Mouse (Mus musculus): Measurements from ENCODE around the gene Gm3685. TPM values are rescaled to one million over a fixed set of nuclear protein-coding genes. Genes with fewer than 3 reads are reported as not detected.

The Gm3685 gene
- polyA plus RNA-seq (2014; fragmentation: Illumina TruSeq; extraction: RNeasy Lipid Tissue Mini Kit (QIAGEN cat#74804); ENCODE audit: low read depth, low replicate concordance): not detected

GRCm38 (mm10) chr14:7044870-7045269, at the start of gene Gm3685:
Gm3685 (minus strand) TSS chr14:7044970.

GRCm38 (mm10) chr14:7026781-7027749, 17.7 kb downstream of the Gm3685 start, which contains the start of gene Gm10406:
Gm10406 (minus strand) TSS chr14:7027449.

Other genes starting within 250 kb of the Gm3685 start
- not detected for gene Gm3642, start 204.7 kb downstream of the Gm3685 start, polyA plus RNA-seq (2014; fragmentation: Illumina TruSeq; extraction: RNeasy Lipid Tissue Mini Kit (QIAGEN cat#74804); ENCODE audit: low read depth, low replicate concordance)
- 0.38 TPM for gene Gm3667, start 155.0 kb downstream of the Gm3685 start, polyA plus RNA-seq (2014; fragmentation: Illumina TruSeq; extraction: RNeasy Lipid Tissue Mini Kit (QIAGEN cat#74804); ENCODE audit: low read depth, low replicate concordance)
- gene Gm6356, start 71.2 kb downstream of the Gm3685 start, polyA plus RNA-seq (2014; fragmentation: Illumina TruSeq; extraction: RNeasy Lipid Tissue Mini Kit (QIAGEN cat#74804); ENCODE audit: low read depth, low replicate concordance): not detected
- 0.47 TPM for gene Gm10406, start 17.5 kb downstream of the Gm3685 start, polyA plus RNA-seq (2014; fragmentation: Illumina TruSeq; extraction: RNeasy Lipid Tissue Mini Kit (QIAGEN cat#74804); ENCODE audit: low read depth, low replicate concordance)
- gene Gm3696, start 55.7 kb upstream of the Gm3685 start, polyA plus RNA-seq (2014; fragmentation: Illumina TruSeq; extraction: RNeasy Lipid Tissue Mini Kit (QIAGEN cat#74804); ENCODE audit: low read depth, low replicate concordance): 2.2 TPM
- gene Gm6676, start 80.4 kb upstream of the Gm3685 start, polyA plus RNA-seq (2014; fragmentation: Illumina TruSeq; extraction: RNeasy Lipid Tissue Mini Kit (QIAGEN cat#74804); ENCODE audit: low read depth, low replicate concordance): not detected
- 1.6 TPM for gene Gm3512, start 129.6 kb upstream of the Gm3685 start, polyA plus RNA-seq (2014; fragmentation: Illumina TruSeq; extraction: RNeasy Lipid Tissue Mini Kit (QIAGEN cat#74804); ENCODE audit: low read depth, low replicate concordance)
- gene Gm16434, start 149.6 kb upstream of the Gm3685 start, polyA plus RNA-seq (2014; fragmentation: Illumina TruSeq; extraction: RNeasy Lipid Tissue Mini Kit (QIAGEN cat#74804); ENCODE audit: low read depth, low replicate concordance): not detected
- gene Gm3727, start 219.7 kb upstream of the Gm3685 start, polyA plus RNA-seq (2014; fragmentation: Illumina TruSeq; extraction: RNeasy Lipid Tissue Mini Kit (QIAGEN cat#74804); ENCODE audit: low read depth, low replicate concordance): not detected

Data from sigmoid colon, adult 10 weeks (tissue).